Mouse (Mus musculus): ENCODE measurements at regions not wholly inside any gene's neighbourhood (a gene's known extent, or its start where the extent isn't known, plus 50 kb on each side); places are given as distances from the start of the nearest gene placed in this dataset.

- TF ChIP-seq CTCF (IDR thresholded peaks at IDR 0.05; ENCODE audit: low read depth, low read length) (no peak), POLR2A (IDR thresholded peaks at IDR 0.05; ENCODE audit: extremely low read depth, insufficient read depth, low read length) (no peak)
Observed at GRCm38 (mm10) chr12:32735224-32735623, 84.1 kb upstream of the Nampt start.

All from liver, adult 2 months (tissue).